Mouse (Mus musculus) stomach, embryonic 14.5 days (tissue): ENCODE data around the gene Ltbp2. TPM values are rescaled to one million over a fixed set of nuclear protein-coding genes. Genes with fewer than 3 reads are reported as not detected.
A peak's percentile ranks its signal among the peaks of the same experiment; 100 is the strongest.

ENCODE experiments used
- ATAC-seq: fragments of 200-750 bp; cut with Nextera tagmentation; 2 replicates; pipeline ENCODE4 v1.8.0; 2017; ENCODE audit warnings: low read depth, moderate TSS enrichment; ENCODE audit not compliant: insufficient number of reproducible peaks, insufficient read depth, low FRiP score
- H3K27ac ChIP-seq: fragments of 300-500 bp; sonication (generic); 2 replicates; pipeline ENCODE4 v1.5.1; 2014; ENCODE audit warnings: mild to moderate bottlenecking, low read length, moderate library complexity, mixed read lengths
- H3K27me3 ChIP-seq: fragments of 300-500 bp; sonication (generic); 2 replicates; pipeline ENCODE4 v1.6.1; 2014; ENCODE audit warnings: low read length, control low read depth, mixed read lengths; ENCODE audit not compliant: control insufficient read depth, insufficient read depth
- H3K36me3 ChIP-seq: fragments of 300-500 bp; sonication (generic); 2 replicates; pipeline ENCODE4 v1.6.1; 2014; ENCODE audit warnings: mild to moderate bottlenecking, control low read depth, low read length, moderate library complexity, mixed read lengths; ENCODE audit not compliant: control insufficient read depth, insufficient read depth
- H3K4me1 ChIP-seq: fragments of 300-500 bp; sonication (generic); 2 replicates; pipeline ENCODE4 v1.6.1; 2014; ENCODE audit warnings: low read length, control low read depth, mixed read lengths; ENCODE audit not compliant: control insufficient read depth, insufficient read depth
- H3K4me2 ChIP-seq: fragments of 300-500 bp; sonication (generic); replicated peaks from 2 replicates; pipeline ENCODE4 v1.6.1; 2014; ENCODE audit warnings: low read depth, low read length, control low read depth
- H3K4me3 ChIP-seq: fragments of 300-500 bp; sonication (generic); 2 replicates; pipeline ENCODE4 v1.5.1; 2014; ENCODE audit warnings: low read depth, low read length, control low read depth
- H3K9ac ChIP-seq: fragments of 300-500 bp; sonication (generic); replicated peaks from 2 replicates; pipeline ENCODE4 v1.6.1; 2014; ENCODE audit warnings: low read depth, mild to moderate bottlenecking, control low read depth, low read length, moderate library complexity, mixed read lengths
- H3K9me3 ChIP-seq: fragments of 300-500 bp; sonication (generic); 2 replicates; pipeline ENCODE4 v1.6.1; 2016; ENCODE audit warnings: low read depth, low read length, control low read depth; ENCODE audit not compliant: control insufficient read depth
- WGBS: fragments of 180-500 bp; shearing (Covaris S2); extraction: QIAGEN DNeasy Blood & Tissue Kit; methylation state at CpG from one replicate; pipeline ENCODE4 v1.1.7; 2014; 5-methylcytosine and 5-hydroxymethylcytosine counted together
- polyA plus RNA-seq: library from polyadenylated mRNA; unstranded; fragments of >200 nt; fragmentation: Nextera tagmentation; extraction: Ambion mirVana; gene quantifications from 2 replicates; pipeline ENCODE4 v1.2.1, GENCODE M21; 2014

Ltbp2 gene
- polyA plus RNA-seq, 1 experiment from 2014 or later = 0.36 TPM

DNA sequence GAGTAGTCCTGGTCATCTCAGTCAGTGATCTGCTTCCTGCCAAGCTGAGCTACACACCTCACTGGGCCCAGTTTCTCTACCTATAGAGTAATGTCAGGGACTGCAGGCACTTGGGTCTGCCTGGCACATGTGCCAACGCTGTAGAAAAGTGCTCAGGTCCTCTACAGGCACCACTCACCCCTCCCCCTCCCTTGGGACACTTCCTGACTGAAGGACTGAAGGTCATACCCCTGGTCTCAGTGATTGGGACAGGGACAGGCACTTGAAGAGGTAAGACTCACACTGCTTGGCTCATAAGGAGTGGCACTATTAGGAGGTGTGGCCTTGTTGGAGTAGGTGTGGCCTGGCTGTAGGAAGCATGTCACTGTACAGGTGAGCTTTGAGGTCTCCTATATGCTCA is 65.5 kb downstream of the Ltbp2 start:
- 72% methylated on average over 1 of the region's 1 CpGs for WGBS
- no peak overlapping the region for H3K4me3 ChIP-seq
- H3K27me3 ChIP-seq = no peaks in the 10 kb centered on the region
- no peak overlapping the region for H3K9ac ChIP-seq
- H3K4me2 ChIP-seq = no peak overlapping the region
- no peaks in the 10 kb centered on the region for H3K36me3 ChIP-seq
- no peak overlapping the region for H3K27ac ChIP-seq
- H3K9me3 ChIP-seq = no peaks in the 10 kb centered on the region
- ATAC-seq = peak; percentile 29; the same call in 1 of the 2 replicates
- H3K4me1 ChIP-seq = no peaks in the 10 kb centered on the region

DNA sequence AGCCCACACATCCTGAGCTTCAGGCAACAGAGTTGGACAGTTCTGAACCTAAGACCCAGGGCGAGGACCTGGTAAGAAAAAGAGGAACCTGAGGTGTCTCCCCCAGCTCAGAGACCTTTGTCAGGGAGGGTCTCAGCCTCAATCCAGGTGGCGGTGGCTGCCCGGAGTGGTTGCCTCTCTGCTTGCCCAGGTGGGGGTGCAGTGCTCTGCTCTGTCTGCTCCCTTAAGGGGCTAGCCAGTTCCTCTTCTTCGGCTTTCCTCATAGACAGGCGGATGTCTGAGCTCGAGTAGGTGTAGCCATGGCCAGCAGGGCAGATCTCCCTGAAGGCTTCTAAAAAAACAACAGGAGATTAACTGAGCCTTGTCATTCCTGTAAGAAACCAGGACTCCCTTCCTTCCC is 67.3 kb downstream of the Ltbp2 start:
- Histone ChIP-seq H3K4me2 (no peak overlapping the region), H3K4me3 (no peak overlapping the region), H3K27me3 (no peaks in the 10 kb centered on the region), H3K27ac (no peak overlapping the region), H3K9me3 (no peaks in the 10 kb centered on the region), H3K9ac (no peak overlapping the region), H3K36me3 (no peaks in the 10 kb centered on the region), H3K4me1 (0 out of 2 replicates have a peak, but pooled peaks cover 3% of the 10 kb centered on the region)
- no peak for ATAC-seq
- WGBS = 83% methylated on average over 6 of the region's 6 CpGs

- no peak overlapping the region for H3K4me2 ChIP-seq
- H3K4me1 ChIP-seq = 0 out of 2 replicates have a peak, but pooled peaks cover 3% of the 10 kb centered on the region
- H3K36me3 ChIP-seq = no peaks in the 10 kb centered on the region
- ATAC-seq = no peak
- H3K27ac ChIP-seq = no peak overlapping the region
- H3K27me3 ChIP-seq = no peaks in the 10 kb centered on the region
- H3K9ac ChIP-seq = no peak overlapping the region
- H3K9me3 ChIP-seq = no peaks in the 10 kb centered on the region
- no peak overlapping the region for H3K4me3 ChIP-seq
- 79% methylated on average over 13 of the region's 13 CpGs for WGBS
These were observed 69.0 kb downstream of the Ltbp2 start for GRCm38 (mm10) chr12:84807351-84807750.

DNA sequence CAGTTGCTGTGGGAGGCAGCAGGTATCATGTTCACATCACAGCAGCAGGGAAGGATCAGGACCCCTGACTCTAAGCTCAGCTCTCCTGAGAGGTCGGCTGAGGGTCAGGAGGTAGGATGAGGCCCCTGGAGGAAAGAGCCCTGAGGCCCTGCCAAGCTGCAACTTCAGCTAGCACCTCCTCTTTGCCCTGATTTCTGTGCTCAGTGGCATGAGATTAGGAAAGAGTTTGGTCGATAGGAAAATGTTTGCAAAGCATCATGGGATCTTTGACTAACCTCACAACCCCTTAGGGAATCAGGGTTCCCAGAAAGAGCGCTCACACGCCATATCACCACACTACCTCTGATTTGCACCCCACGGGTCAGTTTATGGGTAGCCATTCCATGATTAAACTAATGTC is 69.6 kb downstream of the Ltbp2 start:
- H3K9ac ChIP-seq = no peak overlapping the region
- 49% methylated on average over 5 of the region's 5 CpGs for WGBS
- H3K9me3 ChIP-seq = no peaks in the 10 kb centered on the region
- no peak overlapping the region for H3K27ac ChIP-seq
- ATAC-seq = no peak
- no peaks in the 10 kb centered on the region for H3K27me3 ChIP-seq
- H3K4me2 ChIP-seq = no peak overlapping the region
- H3K36me3 ChIP-seq = no peaks in the 10 kb centered on the region
- 0 out of 2 replicates have a peak, but pooled peaks cover 3% of the 10 kb centered on the region for H3K4me1 ChIP-seq
- H3K4me3 ChIP-seq = no peak overlapping the region

GRCm38 (mm10) chr12:84806010-84806409 is 70.3 kb downstream of the Ltbp2 start:
- no peak overlapping the region for H3K9ac ChIP-seq
- no peak for ATAC-seq
- no peaks in the 10 kb centered on the region for H3K36me3 ChIP-seq
- H3K27ac ChIP-seq = no peak overlapping the region
- 77% methylated on average over 1 of the region's 1 CpGs for WGBS
- no peaks in the 10 kb centered on the region for H3K9me3 ChIP-seq
- H3K4me3 ChIP-seq = no peak overlapping the region
- no peak overlapping the region for H3K4me2 ChIP-seq
- H3K27me3 ChIP-seq = no peaks in the 10 kb centered on the region
- 0 out of 2 replicates have a peak, but pooled peaks cover 3% of the 10 kb centered on the region for H3K4me1 ChIP-seq

DNA sequence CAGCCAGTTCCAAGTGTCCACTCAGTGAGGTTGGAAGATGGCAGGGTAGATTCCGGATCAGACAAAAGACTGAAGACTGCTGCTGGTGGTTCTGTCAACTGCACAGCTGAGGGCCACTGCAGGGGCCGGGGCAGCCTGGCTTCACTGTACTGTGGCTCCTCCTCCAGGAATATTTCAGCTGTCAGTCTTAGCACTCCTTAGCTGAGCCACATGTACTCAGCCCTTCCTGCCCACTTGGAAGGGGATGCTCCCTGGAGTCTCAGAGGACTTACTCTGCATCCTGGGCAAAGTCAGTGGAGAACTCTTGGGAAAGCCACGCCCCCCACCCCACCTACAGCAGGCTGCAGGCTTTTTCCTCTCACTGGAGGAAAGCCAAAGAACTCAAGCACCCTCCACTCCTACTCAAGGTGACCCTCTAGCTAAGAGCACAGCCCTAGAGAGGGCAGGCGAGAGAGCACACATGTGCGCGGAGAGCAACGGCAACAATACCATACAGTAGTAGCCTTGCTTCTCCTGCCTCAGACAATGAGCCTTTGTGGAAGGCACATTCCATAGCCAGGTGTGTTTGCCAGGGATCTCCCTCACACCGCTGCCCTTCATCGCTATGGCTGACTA is 71.0 kb downstream of the Ltbp2 start:
- Histone ChIP-seq H3K9ac (no peak overlapping the region), H3K9me3 (no peaks in the 10 kb centered on the region), H3K27me3 (no peaks in the 10 kb centered on the region), H3K4me1 (peaks cover 6% of the 10 kb centered on the region; the same call in 1 of the 2 replicates), H3K4me2 (no peak overlapping the region), H3K4me3 (no peak overlapping the region), H3K27ac (no peak overlapping the region), H3K36me3 (no peaks in the 10 kb centered on the region)
- peak; percentile 85 for ATAC-seq
- 53% methylated on average over 9 of the region's 9 CpGs for WGBS

DNA sequence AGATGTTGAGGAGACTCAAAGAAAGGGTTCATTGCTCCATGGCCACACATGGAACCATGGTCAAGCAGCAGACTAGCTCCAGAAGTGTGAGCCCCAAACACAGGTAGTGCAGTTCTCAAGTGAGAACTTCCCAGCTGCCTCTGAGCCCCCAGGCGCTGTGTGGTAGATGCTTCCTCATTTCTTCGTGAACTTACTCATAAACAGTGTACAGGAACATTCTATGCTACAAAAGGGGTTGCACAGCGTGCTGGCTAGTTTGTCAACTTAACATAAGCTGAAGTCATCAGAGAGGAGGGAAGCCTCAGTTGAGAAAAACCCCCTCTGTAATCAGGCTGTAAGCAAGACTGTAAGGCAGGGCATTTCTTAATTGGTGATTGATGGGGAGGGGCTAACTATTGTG is 73.7 kb downstream of the Ltbp2 start:
- H3K4me1 ChIP-seq = peaks cover 6% of the 10 kb centered on the region; the same call in 1 of the 2 replicates
- ATAC-seq = no peak
- WGBS = 81% methylated on average over 3 of the region's 3 CpGs

DNA sequence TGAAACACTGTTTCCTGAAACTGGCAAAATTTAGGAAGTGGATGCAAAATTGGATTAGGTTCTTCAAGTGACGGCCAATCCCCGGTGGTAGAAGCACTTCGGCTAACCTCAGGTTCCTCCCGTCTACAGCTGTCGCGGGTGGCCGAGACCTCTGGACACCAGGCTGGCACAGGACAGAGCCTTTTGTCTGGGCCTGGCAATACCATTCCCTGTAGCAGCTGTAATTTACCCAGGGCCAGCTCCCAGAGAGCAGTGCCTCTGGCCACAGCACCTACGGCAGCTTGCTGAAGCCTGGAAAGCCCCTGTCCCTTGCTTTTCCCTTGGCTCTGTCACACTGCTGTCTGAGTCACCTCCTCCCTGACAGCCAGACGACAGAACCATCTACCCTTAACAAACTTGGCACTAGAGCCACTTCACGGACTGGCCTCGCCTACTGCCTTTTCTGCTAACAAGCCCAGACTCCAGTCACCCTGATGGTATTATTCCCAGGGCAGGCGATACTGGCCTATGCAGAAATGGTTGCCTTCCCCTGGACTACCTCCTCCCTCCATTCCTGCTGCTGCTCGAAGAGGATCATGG is 74.7 kb downstream of the Ltbp2 start:
- Histone ChIP-seq H3K27ac (no peak overlapping the region), H3K27me3 (no peaks in the 10 kb centered on the region), H3K4me2 (no peak overlapping the region), H3K36me3 (no peaks in the 10 kb centered on the region), H3K4me1 (peaks cover 6% of the 10 kb centered on the region; the same call in 1 of the 2 replicates), H3K9me3 (no peaks in the 10 kb centered on the region), H3K4me3 (no peak overlapping the region), H3K9ac (no peak overlapping the region)
- ATAC-seq = no peak
- 80% methylated on average over 13 of the region's 13 CpGs for WGBS

More for the DNA sequence above, 73.7 kb downstream of the Ltbp2 start:
- Histone ChIP-seq H3K27me3 (no peaks in the 10 kb centered on the region), H3K36me3 (no peaks in the 10 kb centered on the region), H3K4me3 (no peak overlapping the region), H3K9ac (no peak overlapping the region), H3K27ac (no peak overlapping the region), H3K4me2 (no peak overlapping the region), H3K9me3 (no peaks in the 10 kb centered on the region)
